Mouse (Mus musculus) MEL (cell line): ENCODE results near the gene Gatc. TPM values are rescaled to one million over a fixed set of nuclear protein-coding genes. Genes with fewer than 3 reads are reported as not detected.

ENCODE experiments used
- DNase-seq: peaks from one replicate; pipeline ENCODE4 v3.0.0; 2011; ENCODE audit warnings: low read depth, low spot score
- H3K27ac ChIP-seq: 2 replicates; pipeline ENCODE4 v1.5.1; 2012; ENCODE audit warnings: low read depth, mild to moderate bottlenecking, control low read depth, low read length, moderate library complexity; ENCODE audit not compliant: control insufficient read depth
- H3K27me3 ChIP-seq, 2 experiments: fragments of 150-350 bp in 1 of 2; sonication (generic) in 1 of 2; 2 replicates each; pipeline ENCODE4 v1.6.1; 2012; ENCODE audit warnings: low read length in 2 of 2, mild to moderate bottlenecking in 2 of 2, improper control_type of control experiment in 1 of 2, moderate library complexity in 1 of 2; ENCODE audit not compliant: insufficient read depth in 2 of 2, control insufficient read depth in 1 of 2
- H3K36me3 ChIP-seq, 2 experiments: 2 replicates each; pipeline ENCODE4 v1.6.1; 2012 to 2014; ENCODE audit warnings: low read length in 2 of 2, improper control_type of control experiment in 1 of 2, inconsistent platforms in 1 of 2, mild to moderate bottlenecking in 1 of 2; ENCODE audit not compliant: insufficient read depth in 2 of 2, control insufficient read depth in 1 of 2
- H3K4me1 ChIP-seq, 2 experiments: fragments of 150-350 bp in 1 of 2; sonication (generic) in 1 of 2; 2 replicates each; pipeline ENCODE4 v1.6.1; 2012; ENCODE audit warnings: low read length in 2 of 2, improper control_type of control experiment in 1 of 2, mild to moderate bottlenecking in 1 of 2; ENCODE audit not compliant: insufficient read depth in 2 of 2, control insufficient read depth in 1 of 2
- H3K4me3 ChIP-seq, 2 experiments: fragments of 150-350 bp in 1 of 2; sonication (generic) in 1 of 2; 2 replicates each; pipeline ENCODE4 v1.5.1; 2012; ENCODE audit warnings: low read depth in 2 of 2, low read length in 2 of 2, mild to moderate bottlenecking in 2 of 2, moderate library complexity in 2 of 2, control low read depth in 1 of 2, improper control_type of control experiment in 1 of 2; ENCODE audit not compliant: control insufficient read depth in 1 of 2, insufficient read depth in 1 of 2
- H3K79me2 ChIP-seq: 2 replicates; pipeline ENCODE4 v1.6.1; 2012; ENCODE audit warnings: mild to moderate bottlenecking, low read length, moderate library complexity; ENCODE audit not compliant: control insufficient read depth, poor library complexity, insufficient read depth
- H3K9ac ChIP-seq: 2 replicates; pipeline ENCODE4 v1.6.1; 2012; ENCODE audit warnings: low read depth, mild to moderate bottlenecking, control low read depth, low read length, moderate library complexity; ENCODE audit not compliant: control insufficient read depth, poor library complexity, severe bottlenecking
- H3K9me3 ChIP-seq: fragments of 150-350 bp; sonication (generic); replicated peaks from 2 replicates; pipeline ENCODE4 v1.6.1; 2012; ENCODE audit warnings: mild to moderate bottlenecking, low read length, improper control_type of control experiment, moderate library complexity; ENCODE audit not compliant: insufficient read depth
- BHLHE40 ChIP-seq: IDR thresholded peaks from 2 replicates; pipeline ENCODE4 v1.6.1; 2012; ENCODE audit warnings: low read depth, mild to moderate bottlenecking, inconsistent platforms, low read length, improper control_type of control experiment, borderline replicate concordance
- CHD1 ChIP-seq: IDR thresholded peaks from 2 replicates; pipeline ENCODE4 v1.6.1; 2012; ENCODE audit warnings: low read depth, mild to moderate bottlenecking, inconsistent platforms, low read length, improper control_type of control experiment
- CHD2 ChIP-seq: IDR thresholded peaks from 2 replicates; pipeline ENCODE4 v1.6.1; 2011; ENCODE audit warnings: low read length, improper control_type of control experiment
- CTCF ChIP-seq, 3 experiments: IDR thresholded peaks in 2 of 3; conservative IDR thresholded peaks in 1 of 3; 2 replicates each; pipeline ENCODE4 v1.5.1; 2011 to 2012; ENCODE audit warnings: low read length in 3 of 3, low read depth in 2 of 3, mild to moderate bottlenecking in 2 of 3, improper control_type of control experiment in 1 of 3, inconsistent platforms in 1 of 3, mixed read lengths in 1 of 3, moderate library complexity in 1 of 3; ENCODE audit not compliant: control insufficient read depth in 1 of 3, insufficient read depth in 1 of 3, poor library complexity in 1 of 3, severe bottlenecking in 1 of 3
- E2F4 ChIP-seq: IDR thresholded peaks from 2 replicates; pipeline ENCODE4 v1.6.1; 2011; ENCODE audit warnings: low read depth, low read length, improper control_type of control experiment, borderline replicate concordance
- ELF1 ChIP-seq: IDR thresholded peaks from 2 replicates; pipeline ENCODE4 v1.6.1; 2014; ENCODE audit warnings: low read depth, mild to moderate bottlenecking, inconsistent platforms, low read length, improper control_type of control experiment, moderate library complexity
- EP300 ChIP-seq, 2 experiments: IDR thresholded peaks; 2 replicates each; pipeline ENCODE4 v1.6.1; 2011; ENCODE audit warnings: improper control_type of control experiment in 2 of 2, low read length in 2 of 2, low read depth in 1 of 2, mild to moderate bottlenecking in 1 of 2
- ETS1 ChIP-seq: IDR thresholded peaks from 2 replicates; pipeline ENCODE4 v1.6.1; 2012; ENCODE audit warnings: low read depth, mild to moderate bottlenecking, inconsistent platforms, low read length, improper control_type of control experiment, moderate library complexity
- GATA1 ChIP-seq: IDR thresholded peaks from 2 replicates; pipeline ENCODE4 v1.6.1; 2011; ENCODE audit warnings: low read depth, low read length, improper control_type of control experiment
- HCFC1 ChIP-seq: IDR thresholded peaks from 2 replicates; pipeline ENCODE4 v1.6.1; 2012; ENCODE audit warnings: low read depth, mild to moderate bottlenecking, inconsistent platforms, low read length, improper control_type of control experiment, moderate library complexity
- JUND ChIP-seq: IDR thresholded peaks from 2 replicates; pipeline ENCODE4 v1.6.1; 2011; ENCODE audit warnings: low read depth, mild to moderate bottlenecking, improper control_type of control experiment, low read length
- KAT2A ChIP-seq: conservative IDR thresholded peaks from 2 replicates; pipeline ENCODE4 v1.6.1; 2012; ENCODE audit warnings: low read depth, low read length, improper control_type of control experiment, inconsistent platforms
- MAFK ChIP-seq: IDR thresholded peaks from 2 replicates; pipeline ENCODE4 v1.6.1; 2011; ENCODE audit warnings: low read depth, mild to moderate bottlenecking, low read length, improper control_type of control experiment, borderline replicate concordance
- MAX ChIP-seq: IDR thresholded peaks from 2 replicates; pipeline ENCODE4 v1.6.1; 2011; ENCODE audit warnings: low read length, improper control_type of control experiment
- MAZ ChIP-seq: IDR thresholded peaks from 2 replicates; pipeline ENCODE4 v1.6.1; 2012; ENCODE audit warnings: low read depth, mild to moderate bottlenecking, inconsistent platforms, low read length, improper control_type of control experiment
- MEF2A ChIP-seq: IDR thresholded peaks from 2 replicates; pipeline ENCODE4 v1.6.1; 2014; ENCODE audit warnings: low read depth, mild to moderate bottlenecking, inconsistent platforms, low read length, improper control_type of control experiment; ENCODE audit not compliant: poor library complexity, insufficient replicate concordance, severe bottlenecking; ENCODE audit errors: extremely low read depth
- MXI1 ChIP-seq: IDR thresholded peaks from 2 replicates; pipeline ENCODE4 v1.6.1; 2011; ENCODE audit warnings: mild to moderate bottlenecking, low read depth, low read length, improper control_type of control experiment
- NELFE ChIP-seq: IDR thresholded peaks from 2 replicates; pipeline ENCODE4 v1.6.1; 2011; ENCODE audit warnings: low read depth, low read length, improper control_type of control experiment
- POLR2A ChIP-seq, 2 experiments: IDR thresholded peaks; 2 replicates each; pipeline ENCODE4 v1.6.1; 2011 to 2012; ENCODE audit warnings: low read length in 2 of 2, mild to moderate bottlenecking in 2 of 2, control low read depth in 1 of 2, improper control_type of control experiment in 1 of 2, low read depth in 1 of 2, moderate library complexity in 1 of 2; ENCODE audit not compliant: control insufficient read depth in 1 of 2, insufficient read depth in 1 of 2, poor library complexity in 1 of 2
- POLR2AphosphoS2 ChIP-seq: IDR thresholded peaks from 2 replicates; pipeline ENCODE4 v1.6.1; 2011; ENCODE audit warnings: low read length, improper control_type of control experiment
- RAD21 ChIP-seq: IDR thresholded peaks from 2 replicates; pipeline ENCODE4 v1.6.1; 2011; ENCODE audit warnings: mild to moderate bottlenecking, low read depth, low read length, improper control_type of control experiment
- RCOR1 ChIP-seq: IDR thresholded peaks from 2 replicates; pipeline ENCODE4 v1.6.1; 2012; ENCODE audit warnings: low read depth, mild to moderate bottlenecking, inconsistent platforms, low read length, improper control_type of control experiment
- SIN3A ChIP-seq: IDR thresholded peaks from 2 replicates; pipeline ENCODE4 v1.6.1; 2012; ENCODE audit warnings: low read length, improper control_type of control experiment, inconsistent platforms
- SMC3 ChIP-seq: IDR thresholded peaks from 2 replicates; pipeline ENCODE4 v1.6.1; 2011; ENCODE audit warnings: low read depth, low read length, improper control_type of control experiment
- TAL1 ChIP-seq: IDR thresholded peaks from 2 replicates; pipeline ENCODE4 v1.6.1; 2012; ENCODE audit warnings: mild to moderate bottlenecking, inconsistent platforms, low read length, moderate library complexity, mixed read lengths
- TBP ChIP-seq: IDR thresholded peaks from 2 replicates; pipeline ENCODE4 v1.8.0; 2011; ENCODE audit warnings: low read depth, low read length, improper control_type of control experiment
- UBTF ChIP-seq: IDR thresholded peaks from 2 replicates; pipeline ENCODE4 v1.6.1; 2012; ENCODE audit warnings: low read depth, mild to moderate bottlenecking, inconsistent platforms, low read length, improper control_type of control experiment, moderate library complexity, borderline replicate concordance; ENCODE audit not compliant: insufficient read depth
- USF1 ChIP-seq: IDR thresholded peaks from 2 replicates; pipeline ENCODE4 v1.6.1; 2014; ENCODE audit warnings: low read depth, mild to moderate bottlenecking, inconsistent platforms, low read length, improper control_type of control experiment, moderate library complexity
- USF2 ChIP-seq, 2 experiments: IDR thresholded peaks; 2 replicates each; pipeline ENCODE4 v1.6.1; 2011 to 2012; ENCODE audit warnings: improper control_type of control experiment in 2 of 2, low read length in 2 of 2, borderline replicate concordance in 1 of 2, inconsistent platforms in 1 of 2, low read depth in 1 of 2, mild to moderate bottlenecking in 1 of 2; ENCODE audit not compliant: insufficient read depth in 1 of 2
- ZC3H11A ChIP-seq: IDR thresholded peaks from 2 replicates; pipeline ENCODE4 v1.6.1; 2012; ENCODE audit warnings: low read depth, mild to moderate bottlenecking, inconsistent platforms, low read length, improper control_type of control experiment
- ZKSCAN1 ChIP-seq: IDR thresholded peaks from 2 replicates; pipeline ENCODE4 v1.6.1; 2012; ENCODE audit warnings: low read depth, mild to moderate bottlenecking, inconsistent platforms, low read length, improper control_type of control experiment, moderate library complexity
- ZNF384 ChIP-seq: IDR thresholded peaks from 2 replicates; pipeline ENCODE4 v1.6.1; 2012; ENCODE audit warnings: low read depth, mild to moderate bottlenecking, inconsistent platforms, low read length, improper control_type of control experiment
- polyA plus RNA-seq, 2 experiments: library from polyadenylated mRNA; stranded (reverse) in 1 of 2; unstranded in 1 of 2; fragments of >175 nt in 1 of 2; fragments of >200 nt in 1 of 2; gene quantifications; 2 replicates each; pipeline versions ENCODE4 v1.2.1 to v1.2.4; 2012; ENCODE audit warnings: low replicate concordance in 2 of 2, low read depth in 1 of 2; ENCODE audit not compliant: insufficient read length in 2 of 2, insufficient read depth in 1 of 2, missing spikeins in 1 of 2
- total RNA-seq: library from RNA; depleted of rRNA; stranded (reverse); fragments of 300-350 nt; gene quantifications from 2 replicates; pipeline ENCODE4 v1.2.3, GENCODE M21; 2012

Gene Gatc
- total and polyA plus RNA-seq, 3 experiments, result 6.5 to 32.2 TPM; not detected in 1

DNA sequence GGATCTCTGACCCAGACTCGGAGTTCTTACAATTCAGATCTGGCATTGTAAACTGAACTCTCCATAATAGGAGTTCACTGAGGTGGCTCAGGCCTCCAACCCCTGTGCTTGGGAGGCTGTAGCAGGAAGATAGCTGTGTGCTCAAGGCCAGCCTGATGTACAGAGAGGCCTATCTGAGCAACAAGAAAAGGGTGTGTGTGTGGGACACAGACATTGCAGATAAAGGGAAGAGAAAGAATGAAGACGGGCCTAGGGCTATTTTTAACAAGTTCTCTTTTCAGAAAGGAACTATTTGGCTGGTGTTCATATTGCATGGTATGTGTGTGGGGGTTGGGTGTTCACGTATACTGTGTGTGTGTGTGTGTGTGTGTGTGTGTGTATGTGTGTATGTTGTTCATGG lies 7.4 kb downstream of the Gatc start (continued):
- TF ChIP-seq RAD21 (no peak), MAFK (no peak), HCFC1 (no peak), CHD2 (peak; percentile 47; the same call in 1 of the 2 replicates), POLR2AphosphoS2 (peak; percentile 67; the same call in 1 of the 2 replicates), MAX (no peak), TBP (peak; percentile 71; the same call in 1 of the 2 replicates), NELFE (no peak), ZC3H11A (no peak), GATA1 (peak; percentile 93), JUND (no peak), ZNF384 (no peak), ETS1 (peak; percentile 95), MEF2A (peak; percentile 96), CHD1 (no peak), ZKSCAN1 (no peak), USF1 (no peak), TAL1 (peak; percentile 90), ELF1 (0 out of 2 replicates have a peak, but pooled peaks have one; percentile 36), RCOR1 (peak; percentile 54; the same call in 1 of the 2 replicates), POLR2A (IDR thresholded peaks at IDR 0.05; ENCODE audit: control insufficient read depth in 1 of 2, insufficient read depth in 1 of 2, low read depth in 1 of 2, low read length in 2 of 2, poor library complexity in 1 of 2) (no peak), USF2 (IDR thresholded peaks at IDR 0.05; ENCODE audit: borderline replicate concordance in 1 of 2, insufficient read depth in 1 of 2, low read depth in 1 of 2, low read length in 2 of 2) (no peak), SMC3 (peak; percentile 24), MXI1 (peak; percentile 70), SIN3A (peak; percentile 85)

DNA sequence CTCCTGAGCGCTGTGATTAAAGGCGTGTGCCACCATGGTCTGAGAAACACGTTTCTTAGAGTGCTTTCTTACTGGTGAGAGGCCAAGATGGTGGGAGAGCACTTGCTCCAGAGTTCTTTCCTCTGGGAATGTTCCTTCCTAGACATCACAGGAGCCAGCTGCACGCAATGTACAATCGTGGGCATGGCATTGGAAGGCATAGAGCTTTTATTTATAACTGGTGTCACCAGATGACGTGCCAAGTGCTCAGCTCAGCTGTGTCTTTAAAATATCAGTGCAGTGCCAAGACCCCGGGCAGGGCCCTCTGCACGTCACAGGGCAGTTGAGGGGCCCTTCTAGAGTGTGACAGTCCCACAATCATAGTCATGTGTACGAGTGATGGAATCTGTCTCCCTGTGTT lies 10.0 kb downstream of the Gatc start:
- Histone ChIP-seq H3K4me3 (no peak overlapping the region), H3K27ac (no peak overlapping the region), H3K79me2 (peaks cover 54% of the 10 kb centered on the region), H3K36me3 (peaks cover 14 to 46% of the 10 kb centered on the region in 2 experiments), H3K9me3 (no peaks in the 10 kb centered on the region), H3K27me3 (no peaks in the 10 kb centered on the region), H3K4me1 (peaks cover 12 to 30% of the 10 kb centered on the region in 2 experiments), H3K9ac (no peak overlapping the region)
- DNase-seq, result no peak
- TF ChIP-seq ELF1, result no peak
- no peak for TF ChIP-seq BHLHE40
- TF ChIP-seq E2F4, result no peak
- no peak for TF ChIP-seq RAD21
- no peak for TF ChIP-seq EP300 (IDR thresholded peaks at IDR 0.05; ENCODE audit: low read depth in 1 of 2, low read length in 2 of 2)
- no peak for TF ChIP-seq TBP
- no peak for TF ChIP-seq MXI1
- no peak for TF ChIP-seq MAZ
- no peak for TF ChIP-seq CHD2
- no peak for TF ChIP-seq CTCF (IDR thresholded peaks at IDR 0.05 in 2 of 3, conservative IDR thresholded peaks at IDR 0.05 in 1 of 3; ENCODE audit: control insufficient read depth in 1 of 3, insufficient read depth in 1 of 3, low read depth in 2 of 3, low read length in 3 of 3, poor library complexity in 1 of 3, severe bottlenecking in 1 of 3)
- no peak for TF ChIP-seq ZKSCAN1
- TF ChIP-seq NELFE, result no peak
- no peak for TF ChIP-seq UBTF
- TF ChIP-seq ETS1, result no peak
- no peak for TF ChIP-seq RCOR1
- TF ChIP-seq MAX, result no peak
- no peak for TF ChIP-seq SMC3
- no peak for TF ChIP-seq CHD1
- TF ChIP-seq USF1, result no peak
- no peak for TF ChIP-seq KAT2A
